Mouse (Mus musculus): Measurements from ENCODE around the gene Poglut1.
"Not testable (repeated sequence)": the region's sequence is repeated elsewhere in the genome, so short reads cannot be mapped to it uniquely, and the experiment has no call there.

Poglut1 gene

GRCm38 (mm10) chr16:38536544-38537146 lies 13.4 kb downstream of the Poglut1 start:
- DNase-seq, result peak; percentile 80 to 82

DNA sequence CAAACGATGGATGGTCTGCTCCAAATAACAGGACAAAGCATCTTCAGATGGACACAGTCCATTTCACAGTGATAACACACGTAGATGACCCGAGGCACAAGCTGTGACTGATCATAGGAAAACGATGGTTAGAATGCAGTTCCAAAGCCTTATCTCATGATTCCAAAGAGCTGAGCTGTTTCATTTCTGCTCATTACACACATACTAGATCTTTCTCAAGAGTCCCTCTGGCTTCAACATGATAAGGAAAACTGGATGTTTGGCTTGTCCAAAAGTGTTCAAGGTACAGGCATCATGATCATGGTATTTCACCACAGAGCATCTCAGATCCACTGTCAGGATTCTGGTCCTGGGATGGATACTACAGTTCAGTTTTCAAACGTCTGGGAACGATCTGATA lies 23.8 kb downstream of the Poglut1 start:
- no peak for DNase-seq

DNA sequence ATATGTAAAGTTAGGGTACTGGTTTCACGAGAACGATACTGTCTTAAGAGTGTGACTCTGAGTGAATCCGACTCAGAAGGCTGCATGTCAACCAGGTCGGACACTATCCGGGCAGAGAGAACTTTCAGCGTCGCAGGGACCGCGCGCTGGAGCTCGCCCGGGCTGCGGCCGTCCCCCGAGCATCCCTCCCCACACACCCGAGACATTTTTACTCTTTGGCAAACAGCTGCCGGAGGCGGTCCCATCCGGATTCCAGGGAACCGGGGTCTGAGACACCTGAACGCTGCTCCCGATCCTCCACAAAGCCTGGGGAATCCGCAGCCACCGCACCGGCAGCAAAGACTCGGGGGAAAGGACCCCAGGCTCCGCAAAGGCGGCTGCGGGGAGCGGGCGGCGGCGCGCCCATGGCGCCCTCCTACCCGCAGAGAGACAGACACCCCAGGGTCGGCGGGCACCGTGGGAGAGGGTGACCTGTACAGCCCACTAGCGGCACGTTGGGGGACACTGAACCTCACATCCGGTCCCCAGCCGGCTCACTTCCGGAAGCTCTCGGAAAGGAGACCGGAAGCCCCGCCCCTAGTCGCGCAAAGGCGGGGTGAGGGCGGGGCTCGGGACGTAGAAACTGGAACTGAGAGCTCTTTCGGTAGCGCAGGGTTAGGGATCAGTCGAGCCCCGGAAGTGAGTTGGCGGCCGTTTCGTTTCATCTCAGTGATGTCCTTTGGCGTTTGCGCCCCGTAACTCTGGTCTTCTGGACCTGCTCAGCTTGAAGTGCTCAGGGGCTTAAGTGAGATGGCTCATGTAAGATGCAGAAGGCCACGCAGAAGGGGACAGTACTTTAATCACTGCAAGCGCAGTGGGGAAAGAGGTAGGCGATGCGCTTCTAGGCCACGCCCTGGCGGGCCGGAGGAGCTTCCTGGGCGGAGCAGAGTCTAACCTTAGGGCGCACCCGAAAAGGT lies 27.7 kb downstream of the Poglut1 start, which contains the start of gene Timmdc1:
Timmdc1 (minus strand) TSS at position 535 of the 956 bp plus-strand sequence.
- DNase-seq, result peak; percentile 98 to 99

DNA sequence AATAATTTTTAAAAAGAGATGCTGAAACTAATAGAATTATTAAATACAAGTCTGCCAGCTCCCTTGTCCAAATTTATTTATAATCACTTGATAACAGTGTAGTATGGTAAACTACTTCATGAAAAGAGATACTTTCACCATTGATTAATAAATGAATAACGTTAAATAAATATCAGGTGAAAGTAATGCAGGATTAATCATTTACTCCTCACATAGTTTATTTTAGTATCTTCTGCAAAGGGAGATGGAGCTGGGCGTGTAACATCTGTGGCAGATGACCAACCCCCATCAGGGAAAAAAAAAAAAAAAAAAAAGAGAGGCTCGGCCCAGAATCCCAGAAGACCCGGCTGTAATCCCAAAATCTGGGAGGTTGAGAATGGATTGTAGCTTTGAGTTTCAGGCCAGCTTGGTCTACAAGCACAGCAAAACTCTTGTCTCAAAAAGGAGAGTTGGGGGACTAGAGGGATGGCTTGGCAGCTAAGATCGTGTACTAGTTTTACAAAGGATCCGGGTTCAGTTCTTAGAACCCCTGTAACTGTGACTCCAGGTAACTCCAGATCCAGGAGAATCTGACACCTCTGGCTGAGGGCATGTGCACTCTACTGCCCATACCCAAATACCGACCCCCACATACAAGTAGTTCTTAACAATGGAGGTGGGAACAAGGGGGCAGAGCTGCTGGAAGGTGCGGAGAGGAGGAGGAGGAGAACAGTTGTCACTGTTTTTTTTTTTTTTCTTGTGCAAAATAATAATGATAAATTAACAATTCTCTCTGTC lies 28.7 kb downstream of the Poglut1 start:
- DNase-seq, result no peak

DNA sequence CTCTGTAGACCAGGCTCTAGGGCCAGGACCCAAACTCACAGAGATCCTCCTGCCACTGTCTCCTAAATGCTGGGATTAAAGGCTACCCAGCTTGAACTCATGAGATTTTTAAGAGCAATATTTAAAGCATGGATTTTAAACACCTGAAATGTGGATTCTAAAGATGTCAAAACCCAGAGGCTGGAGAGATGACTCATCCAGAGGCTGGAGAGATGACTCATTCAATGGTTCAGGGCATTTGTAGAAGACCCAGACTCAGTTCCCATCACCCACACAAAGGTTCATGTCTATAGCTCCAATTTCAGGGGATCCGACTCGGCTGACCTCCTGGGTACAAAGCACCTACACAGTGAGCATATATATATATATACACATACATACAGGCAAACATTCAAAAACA lies 30.9 kb downstream of the Poglut1 start:
- no peak for DNase-seq

GRCm38 (mm10) chr16:38510846-38511245 lies 39.2 kb downstream of the Poglut1 start:
- no peak for DNase-seq

GRCm38 (mm10) chr16:38506041-38506634 lies 43.9 kb downstream of the Poglut1 start:
- peak; percentile 71 to 72 for DNase-seq

GRCm38 (mm10) chr16:38503528-38503927 lies 46.5 kb downstream of the Poglut1 start:
- no peak for DNase-seq

DNA sequence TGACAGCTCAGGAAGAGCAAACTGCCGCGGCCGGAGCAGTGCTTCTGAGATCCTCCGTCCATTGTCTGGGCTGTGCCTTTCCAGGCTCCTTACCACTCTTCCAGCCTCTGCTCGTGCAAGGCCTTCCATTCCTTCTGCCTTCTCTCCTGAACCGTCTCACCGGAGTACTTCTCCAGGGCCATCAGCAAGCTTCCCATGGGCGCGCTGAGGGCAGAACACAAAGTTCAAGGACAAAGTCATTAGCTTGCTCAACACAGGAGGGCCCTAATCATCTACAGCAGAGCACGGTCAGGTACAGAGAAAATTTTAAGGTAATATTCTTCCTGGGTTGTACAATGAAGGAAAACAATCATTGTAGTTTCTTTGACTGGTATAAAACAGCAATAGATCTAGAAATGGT lies 47.6 kb downstream of the Poglut1 start:
- DNase-seq, result no peak

GRCm38 (mm10) chr16:38496604-38497140 lies 53.4 kb downstream of the Poglut1 start:
- DNase-seq, result no peak

DNA sequence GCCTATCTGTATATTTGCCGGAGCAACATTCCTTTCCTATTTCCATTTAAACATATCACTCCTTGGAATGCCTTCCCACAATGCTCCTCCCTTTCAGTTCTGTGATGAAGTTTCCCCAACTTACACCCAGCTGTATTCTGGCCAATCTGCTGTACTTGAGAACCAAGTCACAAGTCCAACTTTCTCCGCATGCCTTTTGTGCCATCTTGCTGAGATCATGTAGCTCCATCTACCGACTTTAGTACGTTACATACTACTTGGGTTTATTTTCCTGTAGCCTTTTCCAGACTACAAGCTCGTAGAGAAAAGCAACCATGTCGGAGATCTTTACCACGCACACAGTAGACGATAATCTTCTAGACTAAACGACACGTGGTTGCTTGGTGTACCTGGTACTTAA lies 56.2 kb downstream of the Poglut1 start:
- DNase-seq, result no peak

DNA sequence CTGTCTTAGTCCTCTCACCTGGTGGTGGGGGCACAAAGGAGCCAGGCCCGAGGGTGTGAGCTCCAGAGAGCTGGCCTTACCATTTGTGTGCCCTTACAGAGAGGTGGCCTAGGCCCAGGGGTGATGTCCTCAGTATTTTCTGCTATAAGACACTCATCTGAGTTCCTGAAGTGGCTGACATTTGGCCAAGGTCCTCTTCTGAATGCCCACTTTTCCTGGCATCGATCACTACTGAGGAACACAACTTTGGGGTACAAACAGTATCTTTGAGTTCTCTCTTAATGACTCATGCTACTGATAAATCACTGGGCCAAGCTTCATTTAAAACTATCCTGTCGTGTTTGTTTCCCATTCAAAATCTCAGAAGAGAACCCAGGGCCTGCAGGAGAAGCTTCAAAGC lies 57.5 kb downstream of the Poglut1 start:
- DNase-seq, result no peak

GRCm38 (mm10) chr16:38483582-38484309 lies 66.3 kb downstream of the Poglut1 start:
- peak; percentile 47 to 51 for DNase-seq

DNA sequence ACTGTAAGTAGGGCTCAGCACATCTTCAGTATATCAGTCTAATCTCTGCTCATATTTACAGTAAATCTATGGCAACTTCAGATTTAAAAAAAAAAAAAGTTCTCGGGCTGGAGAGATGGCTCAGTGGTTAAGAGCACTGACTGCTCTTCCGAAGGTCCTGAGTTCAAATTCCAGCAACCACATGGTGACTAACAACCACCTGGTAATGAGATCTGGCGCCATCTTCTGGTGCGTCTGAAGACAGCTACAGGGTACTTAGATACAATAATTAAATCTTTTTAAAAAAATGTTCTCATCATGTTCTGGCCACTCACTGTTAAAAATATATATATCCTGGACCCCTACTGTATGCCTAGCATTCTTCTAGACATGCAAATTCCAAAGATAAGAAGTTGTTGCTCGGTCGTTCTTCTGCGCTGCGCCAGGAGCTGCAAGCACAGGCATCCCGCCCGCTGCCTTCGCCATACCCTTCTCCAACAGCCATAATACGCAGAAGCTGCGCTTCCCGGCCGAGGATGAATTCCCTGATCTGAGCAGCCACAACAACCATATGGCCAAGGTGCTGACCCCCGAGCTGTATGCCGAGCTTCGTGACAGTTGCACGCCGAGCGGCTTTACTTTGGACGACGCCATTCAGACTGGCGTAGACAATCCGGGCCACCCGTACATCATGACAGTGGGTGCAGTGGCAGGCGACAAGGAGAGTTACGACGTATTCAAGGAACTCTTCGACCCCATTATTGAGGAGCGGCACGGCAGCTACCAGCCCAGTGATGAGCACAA lies 67.1 kb downstream of the Poglut1 start:
- peak; percentile 66 for DNase-seq

DNA sequence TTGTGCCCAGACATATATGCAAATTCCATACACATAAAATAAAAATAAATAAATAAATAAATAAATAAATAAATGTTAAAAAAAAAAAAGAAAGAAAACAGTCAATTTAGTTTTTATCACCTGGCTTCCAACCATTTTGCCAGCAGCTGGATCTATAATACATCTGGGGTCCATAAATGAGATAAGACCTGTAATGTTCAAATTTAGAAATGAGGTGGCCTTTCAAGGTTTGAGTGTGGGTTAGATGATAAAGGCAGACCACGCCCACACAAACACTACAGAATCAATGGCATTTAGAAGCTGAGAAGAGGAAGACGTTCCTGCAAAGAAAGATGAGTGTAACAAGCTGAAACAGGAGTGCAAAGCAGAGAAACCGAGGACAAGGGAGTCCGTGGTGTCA lies 68.7 kb downstream of the Poglut1 start:
- no peak for DNase-seq

GRCm38 (mm10) chr16:38478296-38478695 lies 71.8 kb downstream of the Poglut1 start:
- DNase-seq, result no peak

GRCm38 (mm10) chr16:38477241-38477608 lies 72.8 kb downstream of the Poglut1 start:
- not testable (repeated sequence) for DNase-seq

GRCm38 (mm10) chr16:38476312-38477240 lies 73.5 kb downstream of the Poglut1 start:
- peak; percentile 55 to 56 for DNase-seq

- no peak for DNase-seq
Measured at GRCm38 (mm10) chr16:38475681-38476311, 74.3 kb downstream of the Poglut1 start.
